Mouse (Mus musculus): ENCODE data around the gene Speer4d.
"Not testable (repeated sequence)": the region's sequence is repeated elsewhere in the genome, so short reads cannot be mapped to it uniquely, and the experiment has no call there.

DNA sequence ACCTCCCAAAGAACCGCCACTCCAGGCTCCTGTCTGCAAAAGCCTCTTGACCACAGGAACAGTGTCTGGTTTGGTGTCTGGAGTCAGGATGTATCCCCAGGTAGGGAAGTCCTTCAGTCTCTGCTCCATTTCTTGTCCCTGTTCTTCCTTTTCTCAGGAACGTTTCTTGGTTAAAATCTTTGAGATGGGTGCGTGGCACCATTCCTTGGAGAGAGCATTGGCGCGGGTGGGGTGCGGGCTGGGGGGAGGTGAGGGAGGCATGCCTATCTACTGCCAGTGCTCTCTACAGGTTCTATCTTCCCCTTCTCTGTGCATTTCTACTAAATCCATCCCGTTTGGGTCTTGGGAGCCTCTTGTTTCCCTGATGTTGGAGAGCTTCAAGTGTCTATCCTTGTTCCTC is 45.0 kb downstream of the Speer4d start:
- TF ChIP-seq CTCF, EP300 (IDR thresholded peaks at IDR 0.05; ENCODE audit: low read depth): not testable (repeated sequence)

Measured in liver, postnatal 0 days (tissue).